Mouse (Mus musculus) layer of hippocampus, adult 11-12 months (tissue): ENCODE data around the gene Ip6k1.
"Not testable (repeated sequence)": the region's sequence is repeated elsewhere in the genome, so short reads cannot be mapped to it uniquely, and the experiment has no call there.

Experiments used
- DNase-seq: peaks from one replicate; pipeline ENCODE4 v3.0.0; 2022; ENCODE audit warnings: low spot score

Gene Ip6k1

DNA sequence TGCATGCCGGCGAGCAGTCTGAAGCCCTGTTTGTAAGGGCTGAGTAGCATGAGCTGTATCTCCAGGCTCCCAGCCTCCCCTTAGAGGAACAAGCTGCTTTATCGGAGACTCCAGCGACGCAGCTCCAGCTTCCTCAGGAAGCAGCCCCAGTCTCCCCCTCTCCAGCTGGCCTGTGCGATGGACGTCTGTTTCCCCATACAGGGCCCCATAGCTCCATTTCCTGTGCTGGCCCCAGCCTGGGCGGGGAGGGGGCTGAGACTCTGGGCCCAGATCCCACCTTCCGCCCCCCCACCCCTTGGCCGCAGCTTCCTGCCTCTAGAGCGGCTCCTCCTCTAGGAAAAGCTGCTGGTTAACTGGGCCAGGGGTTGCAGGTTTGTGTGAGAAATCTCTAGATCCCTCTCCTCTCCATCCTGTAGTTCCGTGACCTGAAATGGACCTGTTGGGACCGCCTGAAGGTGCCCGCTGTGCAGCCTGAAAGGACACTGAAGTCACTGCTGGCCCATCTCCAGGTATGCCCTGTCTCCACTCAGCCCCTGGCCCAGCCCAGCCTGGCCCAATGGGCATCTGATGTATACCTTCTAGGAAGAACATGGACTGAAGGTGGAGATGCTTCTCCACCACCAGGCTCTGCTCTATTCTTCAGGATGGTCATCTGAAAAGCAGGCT, 19.5 kb upstream of the Ip6k1 start, which contains the start of gene Gm20661:
Gene Gm20661 (plus strand): TSS at position 378 of the 666 bp plus-strand sequence.
- peak; percentile 71 for DNase-seq

DNA sequence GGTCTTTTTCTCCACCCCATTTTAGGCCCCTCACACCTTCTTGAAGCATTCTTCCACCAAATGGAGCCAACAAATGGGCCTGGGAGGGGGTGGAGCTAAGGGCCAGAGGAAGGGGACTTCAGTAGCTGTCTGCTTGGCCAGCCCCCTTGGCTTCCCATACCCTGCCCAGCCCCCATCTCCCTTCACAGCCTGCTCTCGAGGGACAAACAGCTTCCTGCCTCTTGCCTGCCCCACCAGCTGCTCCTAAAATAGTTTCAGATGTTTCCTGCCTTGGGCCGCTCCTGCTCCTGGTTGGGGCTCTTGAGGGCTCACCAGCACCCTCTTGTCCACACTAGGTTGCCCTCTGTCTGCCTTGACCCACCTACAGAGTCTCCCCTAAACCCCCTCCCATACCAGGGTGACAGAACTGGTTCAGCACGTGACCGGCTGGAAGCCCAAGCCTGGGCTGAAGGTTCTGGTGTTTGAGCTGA, 18.8 kb upstream of the Ip6k1 start:
- peak; percentile 72 for DNase-seq

DNA sequence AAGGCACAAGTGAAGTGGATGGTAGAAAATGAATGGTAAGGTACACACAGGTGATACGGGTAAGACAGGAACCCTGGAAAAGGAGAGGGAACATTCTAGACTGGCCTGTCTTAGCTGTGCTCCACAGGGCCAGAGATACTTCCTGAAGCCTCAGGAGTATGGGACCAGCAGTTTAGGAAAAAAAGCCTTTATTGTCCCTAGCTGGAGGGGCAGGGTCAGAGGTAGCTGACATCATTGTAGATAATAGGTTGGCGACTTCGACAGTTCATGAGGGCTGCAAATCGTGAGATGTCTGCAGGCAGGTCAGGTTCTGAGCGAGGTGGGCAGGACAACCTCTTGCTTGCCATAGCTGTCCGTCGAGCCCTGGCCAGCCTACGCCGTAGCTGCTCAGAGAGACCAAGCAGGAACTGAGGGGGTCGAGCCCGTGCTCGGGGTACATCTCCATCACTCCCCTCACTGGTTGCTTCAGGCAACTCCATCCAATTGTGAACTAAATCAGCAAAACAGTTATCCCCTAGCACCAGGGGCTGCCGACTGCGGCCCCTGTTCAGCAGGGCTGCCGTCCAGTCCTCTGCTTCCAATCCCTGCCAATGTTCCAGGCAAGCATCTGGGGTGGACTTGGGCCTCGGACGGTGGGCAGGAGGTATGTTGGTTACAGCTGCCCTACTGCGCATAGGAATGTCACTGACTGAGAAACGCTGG, 18.1 kb upstream of the Ip6k1 start:
- DNase-seq = no peak

DNA sequence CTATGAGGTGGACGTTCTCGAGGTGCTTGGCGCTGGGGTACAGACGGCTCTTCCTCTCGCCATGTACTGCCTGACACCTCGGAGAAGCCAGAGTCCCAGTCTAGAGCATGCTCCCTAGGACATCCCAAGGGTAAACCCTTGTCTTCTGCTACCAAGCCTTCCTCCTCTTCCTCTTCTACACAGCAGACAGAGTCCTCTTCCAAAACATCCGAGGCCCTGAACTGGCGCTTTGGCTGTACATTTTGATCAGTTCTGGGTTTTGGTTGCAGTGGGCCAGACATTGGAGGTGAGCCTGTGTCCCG, 17.6 kb upstream of the Ip6k1 start:
- DNase-seq = no peak

DNA sequence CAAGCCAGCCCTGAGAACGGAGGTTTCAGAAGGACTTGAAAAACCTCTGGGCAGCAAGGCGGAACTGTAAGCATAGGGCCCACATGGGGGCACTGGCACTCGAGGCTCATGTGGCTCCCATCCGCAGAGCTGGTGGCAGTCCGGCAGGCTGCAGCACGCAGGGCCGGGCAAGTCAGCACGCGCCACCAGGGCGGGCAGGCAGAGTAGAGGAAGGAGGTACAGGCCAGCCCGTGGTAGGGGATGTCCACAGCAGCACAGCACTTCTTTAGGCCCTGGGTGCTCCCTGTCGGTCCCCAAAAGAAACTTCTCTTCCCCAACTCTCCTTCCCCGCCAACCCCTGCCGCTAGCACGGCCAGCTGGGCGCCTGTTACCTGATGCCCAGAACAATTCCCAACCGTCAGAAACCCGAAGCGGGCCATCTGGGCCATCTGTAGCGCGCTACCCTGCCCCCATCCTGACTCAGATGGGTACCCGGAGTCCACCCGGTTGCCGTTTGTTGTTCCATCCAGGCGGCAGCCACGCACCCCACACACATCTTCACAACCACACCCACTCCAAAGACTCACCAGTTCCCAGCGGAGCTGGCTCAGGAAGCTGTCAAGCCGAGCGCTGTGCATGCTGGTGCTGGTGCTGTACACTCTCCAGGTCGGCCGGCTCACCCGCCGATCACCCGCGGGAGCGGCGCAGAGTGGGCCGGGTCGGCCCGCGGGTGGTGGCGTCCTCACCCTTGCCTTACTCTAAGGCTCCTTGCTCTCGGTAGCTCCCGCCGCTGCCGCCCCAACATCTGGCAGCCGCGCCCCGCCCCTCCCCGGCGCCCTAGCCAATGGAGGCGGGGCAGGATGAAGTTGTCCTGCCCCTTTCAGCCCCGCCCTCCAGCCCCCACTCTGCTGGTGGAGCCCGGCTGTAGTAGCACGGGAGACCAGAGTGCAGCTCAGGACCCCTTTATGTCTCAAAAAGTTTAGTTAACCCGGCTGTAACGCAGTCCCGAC, 16.9 kb upstream of the Ip6k1 start, which contains the start of gene Inka1:
Gene Inka1 (minus strand): TSS at position 749 of the 989 bp plus-strand sequence.
- peak; percentile 83 for DNase-seq

DNA sequence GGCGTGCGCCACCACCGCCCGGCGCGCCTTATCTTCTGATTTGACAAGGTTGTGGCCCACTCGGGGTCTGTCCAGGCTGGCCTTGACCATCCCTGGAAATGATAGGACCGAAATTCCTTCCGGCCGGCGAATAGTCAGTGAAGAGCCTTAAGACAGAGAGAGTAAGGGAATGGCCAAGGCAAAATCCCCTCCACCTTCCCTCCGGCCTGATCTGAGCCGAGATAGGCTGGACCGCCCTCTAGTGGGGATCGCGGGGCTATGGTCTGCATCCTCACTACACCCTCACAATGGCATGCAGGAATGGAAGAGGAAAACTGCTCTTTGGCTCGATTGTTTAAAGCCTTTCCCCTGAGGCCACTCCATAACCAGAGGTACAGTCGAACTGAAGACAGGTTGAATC, 15.9 kb upstream of the Ip6k1 start:
- peak; percentile 84 for DNase-seq

DNA sequence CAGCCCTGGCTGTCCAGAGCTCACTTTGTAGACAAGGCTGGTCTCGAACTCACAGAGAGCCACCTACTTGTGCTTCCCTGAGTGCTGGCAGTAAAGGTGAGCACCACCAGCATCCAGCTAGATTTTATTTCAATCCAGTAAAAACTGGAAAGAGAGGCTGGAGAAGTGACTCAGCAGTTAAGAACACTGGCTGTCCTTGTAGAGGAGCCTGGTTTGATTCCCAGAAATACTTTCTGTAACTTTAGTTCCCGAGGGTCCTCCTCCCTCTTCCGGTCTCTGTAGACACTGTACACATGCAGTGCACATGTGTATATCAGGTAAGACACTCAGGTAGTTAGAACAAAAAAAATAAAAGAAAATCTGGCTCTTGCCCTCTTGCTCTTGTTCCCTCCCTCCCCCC, 14.4 kb upstream of the Ip6k1 start:
- no peak for DNase-seq

DNA sequence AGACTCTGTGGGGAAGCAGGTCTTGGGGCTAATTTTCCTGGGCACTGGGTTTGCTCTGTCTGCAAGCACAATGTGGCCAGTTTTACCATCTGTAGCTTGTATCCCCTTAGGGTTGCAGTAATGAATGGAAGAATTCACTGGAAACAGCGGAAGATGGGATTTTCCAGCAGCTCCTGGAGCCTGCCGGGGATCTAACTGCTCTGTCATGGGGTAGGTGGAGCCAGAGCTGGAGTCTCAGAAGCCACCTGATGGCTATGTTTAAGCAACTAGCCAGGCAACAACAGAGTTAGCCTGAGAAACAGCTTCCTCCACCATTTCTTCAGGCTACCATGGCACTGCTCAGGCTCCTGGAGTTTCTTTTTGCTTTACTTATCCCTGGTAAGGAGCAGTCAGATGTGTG, 10.1 kb upstream of the Ip6k1 start, which contains the start of gene Cdhr4:
Gene Cdhr4 (plus strand): TSS at position 301 of the 400 bp plus-strand sequence.
- no peak for DNase-seq

DNA sequence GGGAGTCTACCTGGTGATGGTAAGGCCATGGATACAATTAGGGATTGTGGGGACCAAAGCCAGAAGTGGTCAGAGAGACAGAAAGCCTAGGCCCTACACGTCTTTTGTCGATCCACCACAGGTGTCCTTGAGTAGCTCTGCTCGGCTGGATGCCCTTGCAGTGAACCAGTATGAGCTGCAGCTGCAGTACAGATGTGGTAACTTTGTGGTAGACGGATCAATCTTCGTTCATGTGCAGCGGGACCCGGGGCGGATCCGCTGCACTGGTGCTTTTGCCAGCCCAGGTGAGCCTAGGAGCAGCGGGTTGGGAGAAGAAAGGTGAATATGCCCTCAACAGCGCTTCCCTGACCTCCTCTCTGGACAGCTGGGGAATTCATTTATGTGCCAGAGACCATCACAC, 9.3 kb upstream of the Ip6k1 start:
- no peak for DNase-seq

DNA sequence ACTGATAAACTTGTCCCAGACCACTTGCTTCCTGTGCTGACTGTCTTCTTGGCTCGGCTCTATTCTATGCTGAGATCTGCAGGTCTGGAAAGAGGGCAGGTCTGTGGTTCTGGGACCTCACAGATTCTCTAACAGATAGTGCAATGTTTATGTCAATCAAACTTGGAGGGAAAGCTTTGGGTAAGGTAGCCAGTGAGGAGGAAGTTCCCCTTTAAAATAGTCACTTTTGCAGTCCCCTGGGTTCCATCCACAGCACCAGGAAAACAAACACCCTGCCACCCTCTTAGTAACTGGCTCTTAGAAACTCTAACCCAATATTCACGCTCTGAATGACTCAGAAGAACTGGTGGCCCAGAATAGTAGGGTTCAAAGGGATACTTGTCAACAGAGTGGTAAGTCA, 7.8 kb upstream of the Ip6k1 start:
- no peak for DNase-seq

DNA sequence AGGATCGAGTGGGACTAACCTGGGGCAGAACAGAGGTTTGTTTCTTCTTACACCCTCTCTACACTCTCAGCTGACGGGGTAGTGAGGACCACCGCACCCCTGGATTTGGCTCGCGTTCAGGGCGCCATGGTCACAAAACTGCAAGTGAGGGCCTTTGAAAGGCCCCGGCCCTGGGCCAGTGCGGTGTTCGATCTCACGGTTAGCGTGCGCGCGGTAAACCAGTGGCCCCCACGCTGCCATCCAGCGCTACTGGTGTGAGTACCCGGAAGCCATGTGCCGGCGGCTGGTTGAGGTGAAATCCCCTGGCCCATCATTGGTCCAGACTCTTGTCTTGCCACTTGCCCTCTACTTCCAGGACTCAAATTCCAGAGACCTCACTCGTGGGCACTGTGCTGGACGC, 6.8 kb upstream of the Ip6k1 start:
- no peak for DNase-seq

DNA sequence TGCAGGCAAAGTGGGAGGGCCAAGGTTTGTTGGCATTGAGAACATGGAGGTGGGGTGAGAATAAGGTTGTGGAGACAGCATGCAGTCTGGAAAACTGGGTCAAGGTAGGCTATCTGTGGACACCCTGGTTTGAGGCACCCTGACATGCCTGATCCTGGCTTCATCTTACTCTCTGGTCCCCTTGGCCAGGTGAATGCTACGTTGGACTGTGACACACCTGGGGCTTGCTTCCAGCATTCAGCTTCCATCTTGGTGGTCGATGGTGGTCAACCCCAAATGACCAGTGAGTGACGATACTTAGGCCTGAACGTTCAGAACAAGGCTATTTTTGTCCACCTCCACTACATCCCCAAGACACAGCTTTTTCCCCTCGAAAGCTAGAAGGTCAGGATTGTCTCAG, 6.3 kb upstream of the Ip6k1 start, which contains the start of gene Gm20662:
Gene Gm20662 (plus strand): TSS at position 301 of the 400 bp plus-strand sequence.
- DNase-seq = no peak

DNA sequence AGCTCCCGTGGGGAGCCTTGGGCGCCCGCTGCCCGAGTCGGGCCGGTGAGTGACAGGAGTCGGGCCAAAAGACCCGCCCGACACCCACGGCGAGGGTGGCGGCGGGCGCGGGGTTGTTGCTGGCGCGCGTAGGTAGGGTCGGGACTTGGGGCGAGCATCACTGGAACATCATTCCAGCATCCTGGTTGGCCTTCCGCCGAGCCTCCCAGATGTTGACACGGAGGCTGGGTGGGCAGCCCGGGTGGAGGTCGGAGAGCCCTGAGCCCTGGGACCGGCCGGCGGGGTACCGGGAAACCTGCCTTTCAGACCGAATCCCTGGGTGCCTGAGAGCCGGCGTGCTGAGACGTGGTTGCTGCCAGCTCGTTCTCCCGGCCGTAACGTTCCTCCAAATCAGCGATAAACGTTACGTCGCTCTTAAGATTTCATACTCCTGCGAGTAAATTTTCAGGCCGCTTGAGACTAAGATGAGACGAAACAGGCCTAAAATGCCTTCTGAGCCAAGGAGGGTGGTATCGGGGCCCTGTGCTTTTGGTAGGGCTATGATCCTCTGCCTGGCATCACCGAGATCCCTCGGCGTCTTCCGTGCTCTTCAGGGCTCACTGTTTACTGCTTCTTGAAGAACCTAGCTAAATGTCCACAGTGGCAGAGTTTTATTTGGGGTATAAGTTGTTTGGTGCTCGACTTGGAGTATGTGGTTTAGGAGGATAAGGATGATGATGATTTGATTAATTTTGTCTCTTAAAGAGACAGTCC, 653 bp downstream of the Ip6k1 start:
- no peak for DNase-seq

DNA sequence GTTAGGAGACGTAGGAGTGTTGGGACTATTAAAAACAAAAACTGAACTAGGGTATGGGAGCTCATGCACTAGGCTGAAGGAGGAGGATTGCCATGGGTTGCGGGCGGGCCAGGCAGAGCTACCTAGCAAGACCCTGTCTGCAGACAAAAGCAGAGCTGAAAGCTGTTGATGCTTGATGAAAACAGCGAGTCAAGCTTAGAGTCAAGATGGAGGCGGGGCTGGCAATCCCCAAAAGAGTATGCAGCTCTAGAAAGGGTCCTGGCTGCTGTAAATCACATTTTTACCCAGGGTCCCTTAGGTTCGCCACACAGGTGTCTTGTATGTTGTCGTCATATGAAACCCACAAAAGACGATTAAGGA, 1.2 kb downstream of the Ip6k1 start:
- no peak for DNase-seq

DNA sequence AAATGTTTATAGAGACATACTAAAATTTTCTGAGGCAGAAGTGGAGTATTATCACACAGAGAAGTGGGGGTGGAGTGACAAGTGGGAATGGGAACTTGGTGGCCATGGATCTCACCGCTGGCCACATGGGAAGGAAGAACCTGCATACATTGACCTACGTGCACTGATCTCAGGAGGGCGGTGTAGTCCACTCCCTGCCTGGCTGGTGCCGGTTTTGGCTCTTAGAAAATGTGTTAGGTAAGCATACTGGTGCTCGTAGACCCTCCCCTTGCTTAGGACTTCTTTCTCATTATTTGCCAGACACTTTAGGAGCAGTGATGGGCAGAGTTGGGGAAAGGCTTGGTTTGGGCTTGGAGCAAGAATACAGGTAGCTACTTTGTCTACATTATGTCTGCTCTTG, 5.7 kb downstream of the Ip6k1 start:
- no peak for DNase-seq

DNA sequence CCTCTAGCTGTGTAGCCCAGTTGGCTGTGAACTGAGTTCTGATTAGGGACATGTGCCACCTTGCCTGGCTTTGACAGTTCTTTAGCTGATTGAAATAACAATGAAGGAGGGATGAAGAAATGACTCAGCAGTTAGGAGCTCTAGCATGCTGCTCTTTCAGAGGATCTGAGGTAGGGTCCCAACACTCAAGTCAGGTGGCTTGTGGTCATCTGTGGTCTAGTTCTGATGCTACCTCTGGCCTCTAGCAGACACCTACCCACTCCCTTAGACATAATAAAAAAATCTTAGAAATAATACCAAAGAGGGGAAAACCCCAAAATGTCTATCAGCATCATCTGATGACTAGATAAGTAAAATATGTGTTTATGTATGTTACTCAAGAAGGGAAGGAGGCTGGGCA, 8.1 kb downstream of the Ip6k1 start:
- DNase-seq = no peak

DNA sequence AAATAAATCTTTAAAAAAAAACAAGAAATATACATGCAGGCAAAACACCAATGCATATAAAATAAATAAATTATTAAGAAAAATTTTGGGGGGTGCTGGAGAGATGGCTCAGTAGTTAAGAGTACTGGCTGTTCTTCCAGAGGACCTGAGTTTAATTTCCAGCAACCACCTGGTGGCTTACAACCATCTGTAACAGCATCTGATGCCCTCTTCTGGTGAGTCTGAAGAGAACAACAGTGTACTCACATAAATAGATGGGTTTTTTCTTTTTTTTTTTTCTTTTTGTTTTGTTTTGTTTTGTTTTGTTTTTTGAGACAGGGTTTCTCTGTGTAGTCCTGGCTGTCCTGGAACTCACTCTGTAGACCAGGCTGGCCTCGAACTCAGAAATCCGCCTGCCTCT, 11.3 kb downstream of the Ip6k1 start:
- not testable (repeated sequence) for DNase-seq

DNA sequence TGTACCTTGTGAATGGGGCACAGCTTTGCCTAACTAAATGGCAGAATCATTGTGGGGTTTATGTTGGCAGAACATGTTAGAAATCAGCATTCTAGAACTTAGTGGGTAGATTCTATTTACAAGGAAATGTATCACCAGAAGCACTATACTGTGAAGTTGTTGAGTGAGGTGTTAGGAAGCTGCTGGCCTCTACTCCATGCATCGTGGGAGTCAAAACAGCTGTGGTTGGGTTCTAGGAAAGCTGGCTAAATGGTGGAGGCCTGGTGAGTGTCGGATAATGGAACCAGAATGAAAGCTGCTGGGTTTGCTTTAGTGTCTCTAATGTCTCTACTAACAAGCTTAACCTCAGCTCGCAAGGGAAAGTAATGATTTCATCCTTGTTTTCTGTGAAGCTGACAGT, 14.8 kb downstream of the Ip6k1 start:
- no peak for DNase-seq

DNA sequence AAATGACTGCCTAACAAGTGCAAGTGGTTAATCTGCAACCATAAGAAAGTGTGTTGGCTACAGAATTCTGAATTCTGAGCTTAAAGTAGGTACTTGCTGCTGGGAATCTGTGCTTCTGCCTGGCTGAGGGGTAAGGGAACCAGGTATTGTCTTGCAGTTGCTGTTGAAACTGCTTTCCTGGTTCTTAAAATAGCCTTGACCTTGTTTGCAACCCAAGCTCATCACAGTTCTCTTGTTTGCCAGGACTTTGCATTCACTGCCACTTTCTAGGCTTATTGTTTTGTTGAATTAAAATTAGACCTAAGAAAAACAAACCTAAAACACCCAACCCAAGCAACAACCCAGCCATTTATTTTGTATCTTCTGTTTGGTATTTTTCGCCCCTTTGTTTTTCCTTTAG, 18.4 kb downstream of the Ip6k1 start:
- no peak for DNase-seq

DNA sequence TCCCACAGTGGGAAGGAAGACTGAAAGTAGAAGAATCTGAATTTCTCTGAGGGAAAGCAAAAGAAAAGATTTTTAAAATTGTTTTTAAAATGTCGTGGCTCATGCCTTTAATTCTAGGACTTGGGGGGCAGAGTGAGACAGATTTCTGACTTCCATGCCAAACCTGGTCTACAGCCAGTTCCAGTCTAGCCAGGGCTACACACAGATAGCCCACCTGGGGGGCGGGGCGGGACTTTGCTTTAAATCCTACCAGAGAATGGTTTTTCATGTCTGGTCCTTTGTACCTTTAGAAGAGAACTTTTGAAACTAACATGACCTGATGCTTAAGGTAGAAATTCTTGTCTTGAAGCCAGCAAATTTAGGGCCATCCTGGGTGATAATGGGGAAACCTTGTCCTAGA, 20.9 kb downstream of the Ip6k1 start:
- no peak for DNase-seq

DNA sequence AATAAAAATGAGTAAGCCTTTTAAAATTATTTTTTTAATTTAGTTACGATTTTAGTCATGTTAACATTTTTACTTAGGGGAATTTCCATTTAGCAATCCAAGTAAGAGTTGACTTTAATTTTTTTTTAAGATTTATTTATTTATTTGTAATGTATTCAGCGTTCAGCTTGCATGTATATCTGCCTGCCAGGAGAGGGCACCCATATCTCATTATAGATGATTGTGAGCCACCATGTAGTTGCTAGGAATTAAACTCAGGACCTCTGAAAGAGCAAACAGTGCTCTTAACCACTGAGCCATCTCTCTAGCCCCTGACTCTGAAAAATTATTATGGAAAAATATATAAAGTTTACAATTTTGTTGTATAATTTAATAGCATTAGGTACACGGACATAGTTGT, 24.3 kb downstream of the Ip6k1 start:
- no peak for DNase-seq

DNA sequence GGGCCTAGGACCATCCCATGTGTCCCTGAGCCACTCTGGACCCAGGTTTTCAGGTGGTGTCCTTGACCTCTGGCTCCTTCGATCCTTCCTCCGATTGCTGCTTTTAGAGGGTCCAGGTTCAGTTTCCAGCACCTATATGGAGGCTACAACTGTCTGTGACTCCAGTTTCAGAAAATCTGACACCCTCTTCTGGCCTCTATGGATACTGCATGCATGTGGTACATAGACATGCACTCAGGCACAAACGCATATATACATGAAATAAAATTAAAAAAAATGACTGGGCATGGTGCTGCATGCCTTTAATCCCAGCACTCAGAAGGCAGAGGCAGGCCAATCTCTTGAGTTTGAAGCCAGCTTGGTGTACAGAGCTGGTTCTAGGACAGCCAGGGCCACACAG, 25.6 kb downstream of the Ip6k1 start:
- no peak for DNase-seq
